Mouse (Mus musculus) cerebellum, postnatal 36 days (tissue): Measurements from ENCODE around the gene Nuf2.
A peak's percentile ranks its signal among the peaks of the same experiment; 100 is the strongest.

ENCODE experiments used
- DNase-seq, 2 experiments: peaks; one replicate each; pipeline ENCODE4 v3.0.0; 2021 to 2022; ENCODE audit warnings: mixed read lengths in 2 of 2

Nuf2 gene

GRCm38 (mm10) chr1:169462386-169463115 lies 68.7 kb downstream of the Nuf2 start:
- peak; percentile 67 to 68 for DNase-seq

GRCm38 (mm10) chr1:169459071-169459782 lies 72.0 kb downstream of the Nuf2 start:
- peak; percentile 41 to 57 for DNase-seq
